Mouse (Mus musculus) liver, postnatal 0 days (tissue): Measurements from ENCODE around the gene Xkr8.

ENCODE experiments used
- CTCF ChIP-seq: sonication (generic); IDR thresholded peaks from 2 replicates; pipeline ENCODE4 v1.5.1; 2016; ENCODE audit warnings: antibody characterized with exemption, low read depth
- EP300 ChIP-seq: IDR thresholded peaks from 2 replicates; pipeline ENCODE4 v1.6.1; 2016; ENCODE audit warnings: antibody characterized with exemption, low read depth, mild to moderate bottlenecking

DNA sequence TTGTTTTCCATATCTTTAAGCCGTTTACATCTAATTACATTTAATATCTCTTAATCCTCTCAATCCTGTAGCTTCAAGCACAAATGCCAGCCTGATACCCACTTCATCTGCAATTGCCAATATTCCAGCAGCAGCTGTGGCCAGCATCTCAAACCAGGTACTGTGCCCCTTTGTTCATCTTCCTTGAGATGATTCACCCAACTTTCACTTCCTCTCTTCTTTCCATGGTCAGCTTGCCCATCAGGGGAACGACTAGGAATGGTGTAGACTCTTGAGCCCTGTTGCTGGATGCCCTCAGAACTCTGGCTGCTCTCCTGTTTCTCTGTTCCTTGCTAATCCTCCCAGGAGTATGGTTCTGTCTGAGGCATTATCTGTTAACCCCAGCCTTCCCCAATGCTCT is 42.7 kb downstream of the Xkr8 start:
- TF ChIP-seq CTCF (no peak), EP300 (no peak)
